In the genomic region with DNA sequence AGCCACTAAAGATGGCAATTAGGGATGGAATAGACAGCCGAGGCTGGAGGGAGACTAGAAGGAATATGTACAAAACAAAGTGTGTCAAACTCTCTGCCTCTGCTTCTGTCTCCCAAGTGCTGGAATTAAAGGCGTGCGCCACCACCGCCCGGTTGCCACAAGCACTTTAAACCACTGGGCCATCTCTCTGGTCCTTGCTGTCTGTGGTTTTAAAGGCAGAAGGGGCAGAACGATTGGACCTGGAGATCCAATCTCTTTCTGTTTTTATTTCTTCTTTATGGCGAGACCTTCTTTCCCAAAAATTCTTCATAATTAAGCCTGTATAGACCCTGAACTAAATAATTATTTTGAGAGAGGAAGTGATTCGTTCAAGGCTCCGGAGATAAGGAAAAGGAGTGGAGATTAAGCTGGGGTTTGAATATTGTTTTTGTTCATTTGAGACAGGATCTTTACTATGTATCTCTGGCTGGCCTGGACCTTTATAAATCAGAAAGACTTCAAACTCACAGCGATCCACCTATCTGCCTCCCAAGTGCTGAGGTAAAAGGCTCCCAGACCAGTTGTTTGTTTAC, we compare ENCODE assay signal across 8 mouse cellular contexts. TPM values are rescaled to one million over a fixed set of nuclear protein-coding genes. Genes with fewer than 3 reads are reported as not detected.
DNase-seq lines count a peak whose midpoint lies in the region; ATAC-seq and TF ChIP-seq lines count a peak whose summit lies in the region.

No protein-coding gene starts in this region.

- no peak for TF ChIP-seq CTCF in lung, adult 2 months (IDR thresholded peaks at IDR 0.05; ENCODE audit: insufficient read depth, low read length)

- H3K27me3 ChIP-seq in embryonic facial prominence, embryonic 15.5 days = no peaks in the 10 kb centered on the region
- H3K27me3 ChIP-seq in limb, embryonic 12.5 days = no peaks in the 10 kb centered on the region
- H3K27me3 ChIP-seq in neural tube, embryonic 15.5 days (replicated peaks) = no peaks in the 10 kb centered on the region

- H3K9me3 ChIP-seq in embryonic facial prominence, embryonic 15.5 days (replicated peaks) = no peaks in the 10 kb centered on the region
- no peaks in the 10 kb centered on the region for H3K9me3 ChIP-seq in limb, embryonic 12.5 days
- no peaks in the 10 kb centered on the region for H3K9me3 ChIP-seq in neural tube, embryonic 15.5 days (replicated peaks)

- WGBS in lung, adult 2 months = 1% methylated on average over 10 of the region's 10 CpGs
- WGBS in embryonic facial prominence, embryonic 15.5 days = 6% methylated on average over 10 of the region's 10 CpGs
- 9% methylated on average over 10 of the region's 10 CpGs for WGBS in limb, embryonic 12.5 days
- WGBS in neural tube, embryonic 15.5 days = 9% methylated on average over 10 of the region's 10 CpGs

- no peak for DNase-seq in lung, adult 2 months
- DNase-seq in lung, postnatal 14 days = no peak
- DNase-seq in layer of hippocampus, adult 8-10 months (ENCODE audit: low spot score in 2 of 2) = no peak
- no peak for DNase-seq in spleen, postnatal 14 days (ENCODE audit: low spot score in 2 of 2)
- DNase-seq in gastrocnemius, postnatal 10 days = no peak

- H3K9ac ChIP-seq in embryonic facial prominence, embryonic 15.5 days = peak overlapping the region; percentile 97
- peak overlapping the region; percentile 94; the same call in 1 of the 2 replicates for H3K9ac ChIP-seq in limb, embryonic 12.5 days (replicated peaks)
- peak overlapping the region; percentile 90 for H3K9ac ChIP-seq in neural tube, embryonic 15.5 days (replicated peaks)

- H3K27ac ChIP-seq in embryonic facial prominence, embryonic 15.5 days (replicated peaks) = peak overlapping the region; percentile 78
- peak overlapping the region; percentile 95; the same call in 1 of the 2 replicates for H3K27ac ChIP-seq in limb, embryonic 12.5 days
- peak overlapping the region; percentile 92 for H3K27ac ChIP-seq in neural tube, embryonic 15.5 days (replicated peaks)

- peak overlapping the region; percentile 68 for H3K4me2 ChIP-seq in embryonic facial prominence, embryonic 15.5 days (replicated peaks)
- peak overlapping the region; percentile 91 for H3K4me2 ChIP-seq in limb, embryonic 12.5 days
- peak overlapping the region; percentile 74 for H3K4me2 ChIP-seq in neural tube, embryonic 15.5 days

- H3K36me3 ChIP-seq in embryonic facial prominence, embryonic 15.5 days = peaks cover 21% of the 10 kb centered on the region
- peaks cover 35% of the 10 kb centered on the region for H3K36me3 ChIP-seq in limb, embryonic 12.5 days
- peaks cover 23% of the 10 kb centered on the region for H3K36me3 ChIP-seq in neural tube, embryonic 15.5 days

- peak; percentile 12; the same call in 1 of the 2 replicates for ATAC-seq in embryonic facial prominence, embryonic 15.5 days (ENCODE audit: insufficient number of reproducible peaks, low FRiP score, low TSS enrichment, low read depth)
- peak; percentile 38; the same call in 1 of the 2 replicates for ATAC-seq in limb, embryonic 12.5 days (ENCODE audit: insufficient number of reproducible peaks, insufficient read depth, low FRiP score, low TSS enrichment, low read depth)
- ATAC-seq in neural tube, embryonic 15.5 days (ENCODE audit: low FRiP score) = peak; percentile 67; the same call in 1 of the 2 replicates

- peak overlapping the region; percentile 96 for H3K4me3 ChIP-seq in lung, adult 2 months (replicated peaks; ENCODE audit: extremely low read depth, low read depth, low read length)
- H3K4me3 ChIP-seq in embryonic facial prominence, embryonic 15.5 days (replicated peaks) = peak overlapping the region; percentile 99
- H3K4me3 ChIP-seq in limb, embryonic 12.5 days (replicated peaks) = peak overlapping the region; percentile 99
- H3K4me3 ChIP-seq in neural tube, embryonic 15.5 days (replicated peaks) = peak overlapping the region; percentile 90

- TF ChIP-seq POLR2A in lung, adult 2 months (IDR thresholded peaks at IDR 0.05; ENCODE audit: borderline replicate concordance, extremely low read depth, low read depth, low read length) = no peak

- peaks cover 10% of the 10 kb centered on the region for H3K4me1 ChIP-seq in lung, adult 2 months (ENCODE audit: control insufficient read depth, insufficient read depth, low read length)
- peaks cover 16% of the 10 kb centered on the region for H3K4me1 ChIP-seq in embryonic facial prominence, embryonic 15.5 days
- peaks cover 18% of the 10 kb centered on the region for H3K4me1 ChIP-seq in limb, embryonic 12.5 days (replicated peaks)
- peaks cover 24% of the 10 kb centered on the region for H3K4me1 ChIP-seq in neural tube, embryonic 15.5 days

RNA-seq across cellular contexts. Expression of a gene that starts 0.4 kb away (rescaled TPM):
- 16.6 and 26.3 TPM in 2 replicates for polyA plus RNA-seq in lung, adult 2 months (2012; rRNA removed)
- 15.3 and 16.3 TPM in 2 replicates for polyA plus RNA-seq in embryonic facial prominence, embryonic 15.5 days (2015; fragmentation: Nextera tagmentation; extraction: Ambion mirVana)
- 13.9 and 18.0 TPM in 2 replicates for polyA plus RNA-seq in limb, embryonic 12.5 days (2016; fragmentation: Nextera tagmentation; extraction: Ambion mirVana)
- 17.4 and 17.9 TPM in 2 replicates for polyA plus RNA-seq in neural tube, embryonic 15.5 days (2015; fragmentation: Nextera tagmentation; extraction: Ambion mirVana)
- 100 to 1,000 TPM in 2 of 4 experiments, 10 to 100 TPM in 2; 80.9 to 108 (median 97.7) TPM for total RNA-seq in layer of hippocampus, adult 8-10 months (2022)
- 10 to 100 TPM; 56.4 to 63.3 TPM for total RNA-seq in gastrocnemius, postnatal 10 days (2021)

RNA-seq across cellular contexts. Expression of a gene that starts 23.7 kb away (rescaled TPM):
- polyA plus RNA-seq in lung, adult 2 months (2012; rRNA removed) = 24.4 and 25.7 TPM in 2 replicates
- polyA plus RNA-seq in embryonic facial prominence, embryonic 15.5 days (2015; fragmentation: Nextera tagmentation; extraction: Ambion mirVana) = 13.5 and 15.0 TPM in 2 replicates
- polyA plus RNA-seq in limb, embryonic 12.5 days (2016; fragmentation: Nextera tagmentation; extraction: Ambion mirVana) = 15.4 and 16.8 TPM in 2 replicates
- polyA plus RNA-seq in neural tube, embryonic 15.5 days (2015; fragmentation: Nextera tagmentation; extraction: Ambion mirVana) = 13.9 and 15.4 TPM in 2 replicates
- total RNA-seq in layer of hippocampus, adult 8-10 months (2022) = 10 to 100 TPM; 13.4 to 16.0 (median 14.9) TPM
- 1 to 10 TPM; 3.7 to 6.7 TPM for total RNA-seq in gastrocnemius, postnatal 10 days (2021)

RNA-seq across cellular contexts. Expression of a gene that starts 32.1 kb away (rescaled TPM):
- polyA plus RNA-seq in lung, adult 2 months (2012; rRNA removed) = 30.0 and 36.7 TPM in 2 replicates
- polyA plus RNA-seq in embryonic facial prominence, embryonic 15.5 days (2015; fragmentation: Nextera tagmentation; extraction: Ambion mirVana) = 88.0 and 91.4 TPM in 2 replicates
- 106 and 109 TPM in 2 replicates for polyA plus RNA-seq in limb, embryonic 12.5 days (2016; fragmentation: Nextera tagmentation; extraction: Ambion mirVana)
- polyA plus RNA-seq in neural tube, embryonic 15.5 days (2015; fragmentation: Nextera tagmentation; extraction: Ambion mirVana) = 37.3 and 51.0 TPM in 2 replicates
- total RNA-seq in layer of hippocampus, adult 8-10 months (2022) = 10 to 100 TPM; 42.1 to 46.3 (median 44.6) TPM
- total RNA-seq in gastrocnemius, postnatal 10 days (2021) = 10 to 100 TPM; 31.6 to 37.5 TPM

RNA-seq across cellular contexts. Expression of a gene that starts 49.2 kb away (rescaled TPM):
- 20.6 and 34.1 TPM in 2 replicates for polyA plus RNA-seq in lung, adult 2 months (2012; rRNA removed)
- 63.3 and 66.7 TPM in 2 replicates for polyA plus RNA-seq in embryonic facial prominence, embryonic 15.5 days (2015; fragmentation: Nextera tagmentation; extraction: Ambion mirVana)
- 52.0 and 53.6 TPM in 2 replicates for polyA plus RNA-seq in limb, embryonic 12.5 days (2016; fragmentation: Nextera tagmentation; extraction: Ambion mirVana)
- polyA plus RNA-seq in neural tube, embryonic 15.5 days (2015; fragmentation: Nextera tagmentation; extraction: Ambion mirVana) = 155 and 168 TPM in 2 replicates
- total RNA-seq in layer of hippocampus, adult 8-10 months (2022) = 10 to 100 TPM; 59.2 to 67.4 (median 62.1) TPM
- total RNA-seq in gastrocnemius, postnatal 10 days (2021) = 10 to 100 TPM; 59.5 to 60.6 TPM

RNA-seq across cellular contexts. Expression of a gene that starts 54.1 kb away (rescaled TPM):
- polyA plus RNA-seq in lung, adult 2 months (2012; rRNA removed) = 31.1 and 36.5 TPM in 2 replicates
- 31.8 and 34.1 TPM in 2 replicates for polyA plus RNA-seq in embryonic facial prominence, embryonic 15.5 days (2015; fragmentation: Nextera tagmentation; extraction: Ambion mirVana)
- polyA plus RNA-seq in limb, embryonic 12.5 days (2016; fragmentation: Nextera tagmentation; extraction: Ambion mirVana) = 31.8 and 32.5 TPM in 2 replicates
- polyA plus RNA-seq in neural tube, embryonic 15.5 days (2015; fragmentation: Nextera tagmentation; extraction: Ambion mirVana) = 32.7 and 34.5 TPM in 2 replicates
- total RNA-seq in layer of hippocampus, adult 8-10 months (2022) = 10 to 100 TPM; 27.9 to 42.5 (median 36.0) TPM
- total RNA-seq in gastrocnemius, postnatal 10 days (2021) = 10 to 100 TPM; 12.7 to 14.6 TPM

Comparison
In these comparisons a context has a peak if more than half of its experiments do, and no peak if none do; other contexts are left out.
1. ATAC-seq: peak in every context shown above with its lines; median percentile 67 in neural tube, embryonic 15.5 days; 38 in limb, embryonic 12.5 days; 12 in embryonic facial prominence, embryonic 15.5 days.